Mouse (Mus musculus) CH12.LX (cell line): ENCODE data around the gene Elof1. TPM values are rescaled to one million over a fixed set of nuclear protein-coding genes. Genes with fewer than 3 reads are reported as not detected.
A peak's percentile ranks its signal among the peaks of the same experiment; 100 is the strongest.

ENCODE experiments used
- DNase-seq: peaks from one replicate; pipeline ENCODE4 v3.0.0-alpha.2; 2013; ENCODE audit errors: extremely low read depth
- H3K27ac ChIP-seq: 2 replicates; pipeline ENCODE4 v1.5.1; 2012; ENCODE audit warnings: low read depth, mild to moderate bottlenecking, control low read depth, moderate library complexity; ENCODE audit not compliant: insufficient read depth
- H3K27me3 ChIP-seq: replicated peaks from 2 replicates; pipeline ENCODE3; 2012; ENCODE audit warnings: inconsistent platforms
- H3K36me3 ChIP-seq, 2 experiments: replicated peaks in 1 of 2; 2 replicates each; pipeline versions ENCODE3 to v1.6.1; 2012; ENCODE audit warnings: inconsistent platforms in 1 of 2, low read length in 1 of 2, mild to moderate bottlenecking in 1 of 2, mixed read lengths in 1 of 2, moderate library complexity in 1 of 2; ENCODE audit not compliant: control insufficient read depth in 1 of 2, insufficient read depth in 1 of 2
- H3K4me1 ChIP-seq, 2 experiments: 2 replicates each; pipeline ENCODE4 v1.6.1; 2012; ENCODE audit warnings: inconsistent platforms in 1 of 2, moderate library complexity in 1 of 2; ENCODE audit not compliant: insufficient read depth in 2 of 2, control insufficient read depth in 1 of 2
- H3K4me2 ChIP-seq: 2 replicates; pipeline ENCODE4 v1.6.1; 2012; ENCODE audit warnings: low read depth, mild to moderate bottlenecking, control low read depth; ENCODE audit not compliant: poor library complexity, insufficient read depth, severe bottlenecking
- H3K4me3 ChIP-seq, 3 experiments: fragments of 150-350 bp in 1 of 3; sonication (generic) in 1 of 3; replicated peaks in 1 of 3; 2 replicates each; pipeline versions ENCODE3 to v1.5.1; 2011 to 2012; ENCODE audit warnings: low read depth in 2 of 3, low read length in 2 of 3, mild to moderate bottlenecking in 2 of 3, moderate library complexity in 2 of 3, control low read depth in 1 of 3, improper control_type of control experiment in 1 of 3, inconsistent platforms in 1 of 3, mixed read lengths in 1 of 3; ENCODE audit not compliant: poor library complexity in 1 of 3
- H3K79me2 ChIP-seq: replicated peaks from 2 replicates; pipeline ENCODE4 v1.6.1; 2012; ENCODE audit warnings: mild to moderate bottlenecking, moderate library complexity; ENCODE audit not compliant: control insufficient read depth, poor library complexity, insufficient read depth, severe bottlenecking; ENCODE audit errors: extremely low read depth
- H3K9ac ChIP-seq: 2 replicates; pipeline ENCODE4 v1.6.1; 2012; ENCODE audit warnings: low read depth, mild to moderate bottlenecking, control low read depth, moderate library complexity; ENCODE audit not compliant: insufficient read depth
- H3K9me3 ChIP-seq: replicated peaks from 2 replicates; pipeline ENCODE3; 2012; ENCODE audit warnings: low read length, inconsistent platforms, mixed read lengths
- BHLHE40 ChIP-seq: IDR thresholded peaks from 2 replicates; pipeline ENCODE4 v1.6.1; 2011; ENCODE audit warnings: mild to moderate bottlenecking, low read depth, low read length, improper control_type of control experiment
- CTCF ChIP-seq, 2 experiments: IDR thresholded peaks in 1 of 2; conservative IDR thresholded peaks in 1 of 2; 2 replicates each; pipeline ENCODE4 v1.5.1; 2011 to 2012; ENCODE audit warnings: low read depth in 2 of 2, low read length in 2 of 2, improper control_type of control experiment in 1 of 2, inconsistent platforms in 1 of 2, mild to moderate bottlenecking in 1 of 2, moderate library complexity in 1 of 2
- E2F4 ChIP-seq: IDR thresholded peaks from 2 replicates; pipeline ENCODE4 v1.6.1; 2011; ENCODE audit warnings: low read depth, low read length, improper control_type of control experiment; ENCODE audit not compliant: insufficient replicate concordance
- ELF1 ChIP-seq: IDR thresholded peaks from 2 replicates; pipeline ENCODE4 v1.6.1; 2014; ENCODE audit warnings: low read depth, mild to moderate bottlenecking, inconsistent platforms, low read length, improper control_type of control experiment
- GABPA ChIP-seq: IDR thresholded peaks from 2 replicates; pipeline ENCODE4 v1.6.1; 2012; ENCODE audit warnings: low read depth, low read length, improper control_type of control experiment, inconsistent platforms; ENCODE audit not compliant: insufficient replicate concordance
- HCFC1 ChIP-seq: IDR thresholded peaks from 2 replicates; pipeline ENCODE4 v1.6.1; 2012; ENCODE audit warnings: low read depth, mild to moderate bottlenecking, inconsistent platforms, low read length, improper control_type of control experiment
- IRF4 ChIP-seq: IDR thresholded peaks from 2 replicates; pipeline ENCODE4 v1.6.1; 2014; ENCODE audit warnings: low read depth, mild to moderate bottlenecking, inconsistent platforms, low read length, improper control_type of control experiment
- KAT2A ChIP-seq: IDR thresholded peaks from 2 replicates; pipeline ENCODE4 v1.6.1; 2012; ENCODE audit warnings: low read length, improper control_type of control experiment, inconsistent platforms; ENCODE audit not compliant: insufficient replicate concordance
- MAFK ChIP-seq: IDR thresholded peaks from 2 replicates; pipeline ENCODE4 v1.6.1; 2011; ENCODE audit warnings: low read length, improper control_type of control experiment; ENCODE audit not compliant: insufficient replicate concordance
- MEF2A ChIP-seq: IDR thresholded peaks from 2 replicates; pipeline ENCODE4 v1.6.1; 2014; ENCODE audit warnings: low read depth, mild to moderate bottlenecking, inconsistent platforms, low read length, improper control_type of control experiment, borderline replicate concordance
- MXI1 ChIP-seq: IDR thresholded peaks from 2 replicates; pipeline ENCODE4 v1.6.1; 2011; ENCODE audit warnings: mild to moderate bottlenecking, low read depth, low read length, improper control_type of control experiment
- MYC ChIP-seq: IDR thresholded peaks from 2 replicates; pipeline ENCODE4 v1.6.1; 2011; ENCODE audit warnings: low read depth, mild to moderate bottlenecking, improper control_type of control experiment, low read length
- NELFE ChIP-seq: IDR thresholded peaks from 2 replicates; pipeline ENCODE4 v1.6.1; 2011; ENCODE audit warnings: low read depth, low read length, improper control_type of control experiment
- NRF1 ChIP-seq: IDR thresholded peaks from 2 replicates; pipeline ENCODE4 v1.6.1; 2014; ENCODE audit warnings: low read depth, mild to moderate bottlenecking, inconsistent platforms, low read length, improper control_type of control experiment, moderate library complexity
- POLR2A ChIP-seq: IDR thresholded peaks from 2 replicates; pipeline ENCODE4 v1.6.1; 2011; ENCODE audit warnings: low read depth, mild to moderate bottlenecking, improper control_type of control experiment, low read length
- POLR2AphosphoS2 ChIP-seq: IDR thresholded peaks from 2 replicates; pipeline ENCODE4 v1.6.1; 2011; ENCODE audit warnings: low read depth, low read length, improper control_type of control experiment
- SIN3A ChIP-seq: IDR thresholded peaks from 2 replicates; pipeline ENCODE4 v1.6.1; 2012; ENCODE audit warnings: low read length, improper control_type of control experiment, inconsistent platforms
- SMC3 ChIP-seq: IDR thresholded peaks from 2 replicates; pipeline ENCODE4 v1.6.1; 2011; ENCODE audit warnings: low read depth, low read length, improper control_type of control experiment
- TBP ChIP-seq: conservative IDR thresholded peaks from 2 replicates; pipeline ENCODE4 v1.6.1; 2011; ENCODE audit warnings: low read depth, low read length, improper control_type of control experiment
- TCF12 ChIP-seq: IDR thresholded peaks from 2 replicates; pipeline ENCODE4 v1.6.1; 2014; ENCODE audit warnings: low read depth, mild to moderate bottlenecking, inconsistent platforms, low read length, improper control_type of control experiment
- UBTF ChIP-seq: IDR thresholded peaks from 2 replicates; pipeline ENCODE4 v1.6.1; 2012; ENCODE audit warnings: low read depth, mild to moderate bottlenecking, inconsistent platforms, low read length, improper control_type of control experiment, moderate library complexity
- USF1 ChIP-seq: IDR thresholded peaks from 2 replicates; pipeline ENCODE4 v1.6.1; 2014; ENCODE audit warnings: low read depth, mild to moderate bottlenecking, inconsistent platforms, low read length, improper control_type of control experiment
- ZC3H11A ChIP-seq: IDR thresholded peaks from 2 replicates; pipeline ENCODE4 v1.6.1; 2012; ENCODE audit warnings: low read depth, mild to moderate bottlenecking, inconsistent platforms, low read length, improper control_type of control experiment
- dilution Hi-C: fragments of 300-500 bp; cut with MboI; formaldehyde crosslinking; loops from 2 replicates; pipeline ENCODE4 v1.14.3; 2020; ENCODE audit warnings: low sequenced_read_pairs; ENCODE audit not compliant: extremely low pct_unique_long_range_greater_than_20kb, extremely low pct_ligation_motif_present
- in situ Hi-C: fragments of 300-500 bp; cut with MboI; formaldehyde crosslinking; loops from 3 replicates; pipeline ENCODE4 v1.14.3; 2019; ENCODE audit warnings: low sequenced_read_pairs, low pct_ligation_motif_present, low pct_unique_long_range_greater_than_20kb, mixed read lengths
- polyA plus RNA-seq: library from polyadenylated mRNA; unstranded; fragments of >175 nt; gene quantifications from 2 replicates; pipeline ENCODE4 v1.2.1, GENCODE M21; 2012; ENCODE audit warnings: low read depth; ENCODE audit not compliant: insufficient read length
- total RNA-seq, 2 experiments: library from RNA; depleted of rRNA; stranded (reverse); fragments of 300-350 nt in 1 of 2; fragments of >200 nt in 1 of 2; gene quantifications; 2 replicates each; pipeline ENCODE4 v1.2.3; 2012 to 2014

The Elof1 gene
- total and polyA plus RNA-seq, 3 experiments = 96.9 to 142 (median 111) TPM

- Histone ChIP-seq H3K36me3 (peaks cover 37 to 72% of the 10 kb centered on the region in 2 experiments), H3K9ac (peak within 1 kb of the TSS; percentile 83), H3K27ac (peak within 1 kb of the TSS; percentile 80), H3K79me2 (no peaks in the 10 kb centered on the region; the same call in 1 of the 2 replicates), H3K4me3 (peak within 1 kb of the TSS; percentile 72 to 87 (median 78)), H3K4me2 (peak within 1 kb of the TSS; percentile 73), H3K27me3 (no peaks in the 10 kb centered on the region), H3K9me3 (no peaks in the 10 kb centered on the region), H3K4me1 (peaks cover 6 to 19% of the 10 kb centered on the region in 2 experiments)
- peak; percentile 96 for DNase-seq
- in situ Hi-C loops (loop anchor here (5.0 kb wide), 2 partner anchors 46 to 86 kb away; partner anchors contain the start of genes Elof1 and Pigyl), dilution Hi-C loops (no loop called here)
- TF ChIP-seq E2F4 (0 out of 2 replicates have a peak, but pooled peaks have one; percentile 71), BHLHE40 (peak; percentile 10; the same call in 1 of the 2 replicates), ELF1 (peak; percentile 84), NRF1 (peak; percentile 97), MXI1 (peak; percentile 89), TCF12 (peak; percentile 70; the same call in 1 of the 2 replicates), MEF2A (peak; percentile 30; the same call in 1 of the 2 replicates), POLR2A (no peak; the same call in none of the 2 replicates), NELFE (peak; percentile 50; the same call in 1 of the 2 replicates), USF1 (no peak), KAT2A (peak; percentile 70; the same call in 1 of the 2 replicates), IRF4 (no peak), POLR2AphosphoS2 (0 out of 2 replicates have a peak, but pooled peaks have one; percentile 32), SIN3A (peak; percentile 84), HCFC1 (peak; percentile 89)
Measured at GRCm38 (mm10) chr9:22070791-22071573, 46.0 kb downstream of the Elof1 start, which contains the start of the genes Gm49318 and Zfp653. Gene Gm49318, minus strand, starts transcription at chr9:22071259. Gene Zfp653, minus strand, starts transcription at chr9:22071376.

GRCm38 (mm10) chr9:22069881-22070553 lies 47.0 kb downstream of the Elof1 start:
- no peak for DNase-seq
- no peak overlapping the region for H3K9ac ChIP-seq
- dilution Hi-C loops = no loop called here
- no peak overlapping the region for H3K27ac ChIP-seq
- H3K79me2 ChIP-seq = no peaks in the 10 kb centered on the region; the same call in 1 of the 2 replicates
- H3K9me3 ChIP-seq = no peaks in the 10 kb centered on the region
- H3K4me1 ChIP-seq = peaks cover 6 to 19% of the 10 kb centered on the region in 2 experiments
- in situ Hi-C loops = loop anchor here (5.0 kb wide), 2 partner anchors 47 to 87 kb away; partner anchors contain the start of genes Elof1 and Pigyl
- H3K4me2 ChIP-seq = peak overlapping the region; percentile 54; the same call in 1 of the 2 replicates
- peak overlapping the region; percentile 20 to 78 (median 34) for H3K4me3 ChIP-seq
- no peaks in the 10 kb centered on the region for H3K27me3 ChIP-seq
- peaks cover 43 to 77% of the 10 kb centered on the region in 2 experiments for H3K36me3 ChIP-seq
- TF ChIP-seq BHLHE40 (no peak), MEF2A (no peak), SMC3 (no peak), SIN3A (no peak), MXI1 (no peak), CTCF (conservative IDR thresholded peaks at IDR 0.05 in 1 of 2, IDR thresholded peaks at IDR 0.05 in 1 of 2; ENCODE audit: low read depth in 2 of 2, low read length in 2 of 2) (no peak), ZC3H11A (no peak), HCFC1 (no peak), NELFE (no peak), UBTF (no peak), GABPA (no peak), E2F4 (no peak), TBP (no peak), MAFK (no peak), TCF12 (no peak), MYC (no peak), IRF4 (no peak)
